Comparison of ENCODE assay signal across 7 mouse cellular contexts in the genomic region with DNA sequence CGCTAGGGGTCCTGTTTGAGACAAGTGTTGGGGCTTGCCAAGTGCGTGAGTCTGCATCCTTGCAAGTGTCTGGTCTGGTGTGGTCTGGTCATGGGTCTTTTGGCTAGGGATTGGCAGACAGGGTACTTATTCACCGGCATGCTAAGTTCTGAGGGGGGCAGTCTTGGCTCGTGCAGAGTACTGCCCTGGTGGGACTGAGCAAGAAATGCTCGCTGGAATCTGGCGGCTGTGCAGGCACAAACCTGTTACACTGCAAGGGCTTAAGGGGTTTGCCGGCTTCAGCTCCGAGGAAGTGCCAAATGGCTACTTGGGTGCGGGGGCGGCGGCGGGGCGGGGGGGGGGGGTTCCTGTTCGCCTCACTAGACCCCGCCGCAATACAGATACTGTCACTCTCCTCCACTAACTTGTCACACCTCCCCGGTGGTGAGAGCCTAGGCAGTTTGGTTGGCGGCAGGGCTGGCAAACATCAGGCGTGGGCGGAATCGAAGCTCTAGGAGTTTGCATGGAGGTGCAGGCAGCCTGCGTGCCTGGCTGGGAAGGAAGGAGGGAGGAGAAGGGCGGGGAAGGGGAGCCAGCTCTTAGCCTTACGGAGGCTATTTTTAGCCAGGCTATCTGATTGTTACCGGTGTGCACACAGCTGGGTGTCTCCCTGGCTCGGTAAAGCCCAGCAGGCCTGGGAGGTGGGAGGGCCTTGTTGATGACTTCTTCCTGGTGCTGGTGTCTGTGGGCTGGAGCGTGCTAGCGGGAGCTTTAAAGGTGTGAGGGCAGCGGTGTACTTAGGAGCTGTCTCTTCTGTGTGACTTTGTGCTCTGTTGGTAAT. TPM values are rescaled to one million over a fixed set of nuclear protein-coding genes. Genes with fewer than 3 reads are reported as not detected.
DNase-seq lines count a peak whose midpoint lies in the region; ATAC-seq lines count a peak whose summit lies in the region.

No protein-coding gene starts in this region.

- H3K4me2 ChIP-seq in hindbrain, embryonic 16.5 days (ENCODE audit: low read length), result peak overlapping the region; percentile 76

- ATAC-seq in hindbrain, embryonic 16.5 days, result peak; percentile 80
- ATAC-seq in megakaryocyte, adult 5-6 weeks (ENCODE audit: poor library complexity, severe bottlenecking), result peak; percentile 79

- peak overlapping the region; percentile 57 for H3K27ac ChIP-seq in hindbrain, embryonic 16.5 days (ENCODE audit: low read depth, low read length)

- H3K36me3 ChIP-seq in hindbrain, embryonic 16.5 days (ENCODE audit: control insufficient read depth, insufficient read depth, low read length), result peaks cover 5% of the 10 kb centered on the region; the same call in 1 of the 2 replicates

- no peaks in the 10 kb centered on the region for H3K27me3 ChIP-seq in hindbrain, embryonic 16.5 days (replicated peaks; ENCODE audit: control insufficient read depth, insufficient read depth, low read length)

- WGBS in hindbrain, embryonic 16.5 days, result 6% methylated on average over 27 of the region's 29 CpGs

- peaks cover 26% of the 10 kb centered on the region for H3K4me1 ChIP-seq in hindbrain, embryonic 16.5 days (ENCODE audit: control insufficient read depth, insufficient read depth, low read depth, low read length)

- DNase-seq in ZHBTc4 (ENCODE audit: low read depth, low spot score), result peak; percentile 93
- DNase-seq in cerebellum, postnatal 36 days, result peak; percentile 68 to 74
- peak; percentile 89 to 90 for DNase-seq in frontal cortex, postnatal 36 days (ENCODE audit: low spot score in 2 of 2)
- peak; percentile 61 to 92 for DNase-seq in left cerebral cortex, adult 8-10 months (ENCODE audit: low spot score in 2 of 2)
- DNase-seq in right cerebral cortex, postnatal 25 days, result peak; percentile 87

- peak overlapping the region; percentile 45 for H3K4me3 ChIP-seq in hindbrain, embryonic 16.5 days (ENCODE audit: low read length)

- H3K9me3 ChIP-seq in hindbrain, embryonic 16.5 days (ENCODE audit: control insufficient read depth, low read length), result no peaks in the 10 kb centered on the region

- H3K9ac ChIP-seq in hindbrain, embryonic 16.5 days (ENCODE audit: low read depth, low read length), result peak overlapping the region; percentile 67

RNA-seq across cellular contexts. Expression of a gene that starts 6.4 kb away (rescaled TPM):
- 6.7 and 8.3 TPM in 2 replicates for polyA plus RNA-seq in hindbrain, embryonic 16.5 days (2015; fragmentation: Nextera tagmentation; extraction: Ambion mirVana)
- total RNA-seq in left cerebral cortex, adult 8-10 months (2022), result 10 to 100 TPM; 27.5 to 28.4 (median 28.0) TPM
- 35.6 and 43.1 TPM in 2 replicates for total RNA-seq in megakaryocyte, adult 5-6 weeks (2015)
- 10.2 and 16.1 TPM in 2 replicates for total RNA-seq in megakaryocyte, adult 5-6 weeks (2017)

RNA-seq across cellular contexts. Expression of a gene that starts 24.7 kb away (rescaled TPM):
- polyA plus RNA-seq in hindbrain, embryonic 16.5 days (2015; fragmentation: Nextera tagmentation; extraction: Ambion mirVana), result 57.0 and 57.4 TPM in 2 replicates
- 100 to 1,000 TPM in 3 of 4 experiments, 10 to 100 TPM in 1; 95.5 to 112 (median 107) TPM for total RNA-seq in left cerebral cortex, adult 8-10 months (2022)
- 44.5 and 48.4 TPM in 2 replicates for total RNA-seq in megakaryocyte, adult 5-6 weeks (2015)
- total RNA-seq in megakaryocyte, adult 5-6 weeks (2017), result 51.4 and 63.5 TPM in 2 replicates

RNA-seq across cellular contexts. Expression of a gene that starts 29.8 kb away (rescaled TPM):
- 1.2 and 2.2 TPM in 2 replicates for polyA plus RNA-seq in hindbrain, embryonic 16.5 days (2015; fragmentation: Nextera tagmentation; extraction: Ambion mirVana)
- total RNA-seq in left cerebral cortex, adult 8-10 months (2022), result 1 to 10 TPM in 3 of 4 experiments, under 1 TPM in 1; 0.78 to 6.1 (median 2.8) TPM
- total RNA-seq in megakaryocyte, adult 5-6 weeks (2015), result 4.4 and 5.3 TPM in 2 replicates
- 4.7 and 5.0 TPM in 2 replicates for total RNA-seq in megakaryocyte, adult 5-6 weeks (2017)

RNA-seq across cellular contexts. Expression of a gene that starts 48.1 kb away (rescaled TPM):
- 169 and 177 TPM in 2 replicates for polyA plus RNA-seq in hindbrain, embryonic 16.5 days (2015; fragmentation: Nextera tagmentation; extraction: Ambion mirVana)
- 100 to 1,000 TPM; 179 to 215 (median 196) TPM for total RNA-seq in left cerebral cortex, adult 8-10 months (2022)
- 33.0 and 34.4 TPM in 2 replicates for total RNA-seq in megakaryocyte, adult 5-6 weeks (2015)
- total RNA-seq in megakaryocyte, adult 5-6 weeks (2017), result 24.9 and 25.9 TPM in 2 replicates

Comparison
In these comparisons a context has a peak if more than half of its experiments do, and no peak if none do; other contexts are left out.
1. Peak in every context shown above with its lines: DNase-seq, ATAC-seq, H3K4me3 ChIP-seq and H3K27ac ChIP-seq.